Mouse (Mus musculus) induced T-regulatory cell, adult 2 months (primary cell): ENCODE data around the gene Itgb6.

ENCODE experiments used
- DNase-seq: peaks from one replicate; pipeline ENCODE4 v3.0.0-alpha.2; 2012; ENCODE audit warnings: low read depth

The Itgb6 gene

DNA sequence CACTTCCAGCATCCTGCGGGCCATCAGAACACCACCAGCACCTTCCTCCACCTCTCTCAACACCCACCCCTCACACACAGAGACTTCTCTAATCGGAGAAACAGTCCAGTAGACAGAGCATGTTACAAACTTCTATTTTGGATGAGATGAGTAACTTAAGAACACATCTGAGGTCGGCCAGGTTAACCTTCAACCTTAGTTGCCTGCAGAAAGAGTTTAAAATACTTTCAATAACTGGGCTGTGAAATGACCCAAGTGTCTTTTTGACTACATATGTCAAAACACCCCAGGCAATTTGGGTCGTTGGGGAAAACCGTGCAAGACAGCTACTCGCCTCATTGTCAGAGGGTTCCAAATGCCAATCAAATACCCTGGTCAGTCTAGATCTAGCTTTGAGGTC is 10.0 kb downstream of the Itgb6 start:
- no peak for DNase-seq

DNA sequence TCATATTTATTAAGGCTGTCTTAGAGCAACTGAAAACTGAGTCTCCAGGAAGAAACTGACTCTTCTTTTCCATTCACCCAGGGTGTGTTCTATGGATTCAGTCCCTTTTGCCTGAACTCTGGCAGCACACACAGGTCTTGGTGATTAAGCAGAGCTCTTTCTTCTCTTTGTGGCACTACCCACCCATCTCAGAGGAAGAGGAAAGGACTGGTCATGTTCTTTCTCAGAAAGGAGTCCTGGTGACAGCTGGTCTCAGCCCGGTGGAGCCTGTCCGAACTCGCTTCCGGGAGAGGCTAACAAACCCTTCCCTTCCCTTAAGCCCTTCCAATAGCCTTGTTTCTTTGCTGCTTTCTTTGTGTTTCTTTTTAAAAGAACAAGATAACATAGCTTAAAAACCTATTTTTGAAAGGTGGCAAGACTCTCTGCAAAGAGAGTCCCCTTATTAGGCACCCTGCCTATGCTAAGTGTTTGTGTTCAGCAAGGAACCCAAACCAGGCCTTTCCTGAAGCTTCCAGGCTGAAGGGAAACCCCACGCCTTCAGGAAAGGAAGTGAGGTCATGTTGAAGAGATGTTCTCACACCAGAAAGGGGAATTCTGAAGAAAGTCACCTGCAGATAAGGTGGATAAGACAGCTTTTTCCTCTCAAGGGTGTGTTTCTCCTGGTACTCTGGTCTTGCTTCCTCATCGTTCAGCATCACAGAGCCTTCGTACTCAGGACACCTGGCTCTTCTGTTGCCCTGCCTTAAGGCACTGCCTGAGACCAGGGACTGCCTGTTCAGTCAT is 11.2 kb downstream of the Itgb6 start:
- DNase-seq = peak; percentile 13

DNA sequence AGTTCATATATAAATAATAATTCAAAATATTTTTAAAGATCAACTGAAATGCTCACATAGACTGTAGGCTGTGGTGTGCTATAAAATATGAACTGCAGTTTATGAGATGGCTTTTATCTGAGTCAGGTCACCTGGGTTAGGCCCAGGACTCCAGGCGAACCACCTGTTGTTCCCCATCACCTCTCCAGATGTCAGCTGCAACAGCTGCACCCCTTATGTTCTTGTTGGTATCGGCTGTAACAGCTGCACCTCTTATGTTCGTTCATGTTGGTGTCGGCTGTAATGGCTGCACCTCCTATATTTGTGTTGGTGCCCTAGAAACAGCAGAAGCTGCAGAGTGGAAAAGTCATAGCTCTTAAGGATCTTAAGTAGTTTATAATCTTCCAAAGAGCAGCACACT is 12.1 kb downstream of the Itgb6 start:
- no peak for DNase-seq

DNA sequence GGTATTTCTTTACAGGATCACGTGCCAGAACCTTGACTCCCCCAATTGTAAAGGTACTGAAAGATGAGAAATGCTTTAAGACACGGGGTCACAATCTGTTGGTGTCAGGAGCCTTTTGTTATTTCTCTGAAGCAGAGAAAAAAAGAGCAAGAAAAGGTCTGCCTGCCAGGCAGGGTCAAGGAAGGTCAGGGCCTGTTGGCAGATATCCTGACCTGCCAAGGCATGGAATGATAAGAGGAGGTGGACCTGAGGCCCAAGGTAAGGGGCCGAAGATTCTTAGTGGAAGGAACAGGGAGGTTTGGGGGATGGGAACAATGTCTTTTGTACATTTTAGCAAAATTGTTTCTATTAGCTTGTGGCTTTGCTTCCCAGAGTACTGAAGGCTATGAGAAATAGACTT is 13.8 kb downstream of the Itgb6 start:
- DNase-seq = no peak

DNA sequence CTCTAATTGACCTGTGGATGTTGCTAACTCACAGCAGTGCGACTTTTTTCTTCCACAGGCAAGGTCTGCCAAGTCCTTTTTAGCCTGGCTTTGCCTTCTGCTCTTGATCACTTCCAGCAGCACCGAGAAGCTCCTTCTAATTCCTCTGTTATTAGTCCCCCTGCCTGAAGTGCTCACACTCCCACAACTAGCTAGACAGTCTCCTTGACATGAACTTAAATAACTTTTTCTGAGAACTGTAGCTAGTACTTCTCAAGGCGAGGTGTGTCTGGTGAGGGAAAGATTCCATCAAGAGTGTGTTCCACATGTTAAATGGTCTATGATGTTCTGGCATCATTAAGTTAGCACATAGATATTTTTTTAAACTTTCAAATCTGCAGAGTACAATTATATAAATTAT is 15.6 kb downstream of the Itgb6 start:
- no peak for DNase-seq

DNA sequence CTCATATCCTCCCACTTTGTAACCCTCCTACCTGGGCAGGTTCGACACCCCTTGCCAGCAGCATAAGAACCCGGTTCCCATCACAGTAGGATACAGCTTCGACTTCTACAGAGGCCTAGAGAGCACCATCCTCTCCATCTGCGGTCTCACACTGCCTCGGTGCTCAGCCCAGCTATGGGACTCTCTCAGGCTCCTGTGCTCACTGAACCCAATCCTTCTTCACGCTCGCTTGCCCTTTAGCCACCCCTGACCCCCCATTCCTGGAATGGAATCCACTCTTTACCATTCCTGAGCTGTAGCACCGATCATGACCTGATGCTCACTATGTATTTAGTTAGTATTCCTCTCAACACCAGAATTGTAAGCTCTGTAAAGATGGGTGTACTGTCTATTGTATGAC is 17.0 kb downstream of the Itgb6 start:
- DNase-seq = no peak

DNA sequence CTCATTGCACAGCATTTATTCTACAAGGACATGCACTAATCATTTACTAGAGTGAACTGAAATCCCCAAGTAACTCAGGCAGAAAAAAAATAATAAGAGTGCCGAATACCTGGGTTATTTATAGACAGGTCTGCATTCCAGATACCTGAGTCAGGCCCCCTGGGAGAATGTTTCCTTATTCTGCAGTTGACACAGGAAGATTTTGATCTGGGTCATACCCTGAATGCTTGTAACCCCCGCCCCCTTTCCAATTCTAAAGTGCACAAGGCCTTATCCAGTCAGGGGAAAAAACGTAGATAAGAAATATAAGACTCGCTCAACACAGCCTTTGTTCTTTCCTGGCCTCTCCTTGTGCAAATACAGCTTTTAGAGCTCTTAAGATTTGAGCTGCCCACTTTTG is 19.1 kb downstream of the Itgb6 start:
- DNase-seq = no peak

DNA sequence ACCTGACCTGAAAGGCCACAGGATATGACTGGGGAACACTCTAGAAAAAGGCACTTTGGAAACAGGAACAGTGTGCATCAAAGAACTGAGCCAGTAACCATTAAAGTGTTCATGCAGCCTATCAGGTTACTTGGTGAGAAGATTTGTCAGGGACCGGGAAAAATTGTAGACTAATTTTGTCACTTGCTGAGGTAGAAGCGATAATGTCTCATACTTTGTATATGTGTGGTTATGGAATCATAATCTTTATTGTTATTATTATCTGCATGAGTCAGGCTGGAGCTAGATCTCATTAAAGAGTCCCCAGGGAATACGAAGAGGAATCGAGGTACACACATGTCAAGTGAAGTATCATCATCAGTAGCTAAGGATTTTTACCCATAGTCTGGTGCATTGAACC is 21.5 kb downstream of the Itgb6 start:
- DNase-seq = no peak

DNA sequence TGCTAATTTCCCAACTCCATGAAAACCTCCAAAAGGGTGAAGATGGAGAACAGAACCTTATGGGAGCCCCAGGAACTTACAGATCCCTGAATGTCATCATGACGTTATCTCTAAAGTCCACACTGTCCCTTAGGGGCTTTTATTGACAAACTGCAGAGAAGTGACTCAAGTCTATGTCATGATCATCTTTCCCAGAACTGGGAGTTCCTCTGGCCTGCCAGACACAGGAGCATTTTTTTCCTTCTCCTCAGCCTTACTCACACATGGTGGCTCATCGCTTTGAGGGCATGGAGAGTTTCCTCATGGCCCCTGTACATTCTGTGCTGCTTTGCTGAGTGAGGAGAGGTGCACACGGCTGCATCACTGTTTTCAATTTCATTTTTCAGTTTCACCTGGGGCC is 22.4 kb downstream of the Itgb6 start:
- no peak for DNase-seq

DNA sequence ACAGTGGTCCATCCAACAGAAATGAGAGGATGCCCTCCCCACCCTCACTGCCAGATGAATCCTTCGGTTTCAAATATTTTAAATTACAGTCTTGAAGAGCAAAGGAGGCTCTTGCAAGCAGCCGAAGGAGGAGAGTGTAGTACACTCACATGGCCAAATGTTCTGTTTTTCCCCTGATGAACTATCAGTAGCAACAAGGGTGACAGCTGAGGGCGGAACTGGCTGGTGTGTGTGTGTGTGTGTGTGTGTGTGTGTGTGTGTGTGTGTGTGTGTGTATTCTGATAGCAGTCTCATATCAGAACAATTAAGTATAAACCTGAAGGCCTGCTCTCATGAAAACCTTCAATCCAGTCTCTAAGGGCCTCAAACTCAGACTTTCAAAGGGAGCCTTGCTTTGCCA is 22.9 kb downstream of the Itgb6 start:
- DNase-seq = no peak

DNA sequence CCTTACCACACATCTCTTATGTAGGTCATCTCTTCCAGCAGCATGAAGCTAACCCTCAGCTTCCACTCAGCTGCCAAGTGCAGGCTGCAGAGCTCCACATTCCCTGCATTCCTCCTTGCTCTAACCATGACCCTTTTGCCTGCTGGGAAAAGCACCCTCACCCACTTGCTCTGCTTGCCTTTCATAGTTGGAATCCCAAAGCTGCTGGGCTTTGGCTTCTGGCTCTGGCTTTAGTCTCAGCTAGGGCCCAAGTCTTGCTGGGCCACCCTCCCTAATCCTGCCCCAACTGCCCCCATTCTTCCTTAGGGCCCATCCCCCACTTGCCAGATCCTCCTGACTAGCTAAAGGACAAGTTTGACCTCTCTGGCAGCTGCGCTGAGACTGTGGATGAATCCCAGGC is 24.3 kb downstream of the Itgb6 start:
- DNase-seq = no peak

DNA sequence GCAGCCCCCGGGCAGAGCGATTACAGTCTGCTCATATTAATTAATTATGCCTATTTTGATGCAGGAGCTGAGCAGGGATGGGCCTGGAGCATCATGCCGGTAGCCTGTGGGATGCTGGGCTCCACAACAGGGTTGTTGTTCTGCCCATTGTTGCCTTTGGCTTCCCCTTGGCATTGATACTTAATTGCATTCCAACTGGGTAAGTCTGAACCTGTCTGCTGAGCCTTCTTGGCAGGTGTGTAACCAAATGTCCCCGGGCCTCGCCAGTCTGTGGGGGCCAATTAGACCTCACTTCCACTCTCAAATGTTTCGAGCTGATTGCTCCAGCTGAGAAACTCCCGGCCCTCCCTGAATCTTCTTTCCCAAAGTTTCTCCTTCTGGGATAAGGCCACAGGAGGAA is 24.9 kb downstream of the Itgb6 start:
- no peak for DNase-seq

DNA sequence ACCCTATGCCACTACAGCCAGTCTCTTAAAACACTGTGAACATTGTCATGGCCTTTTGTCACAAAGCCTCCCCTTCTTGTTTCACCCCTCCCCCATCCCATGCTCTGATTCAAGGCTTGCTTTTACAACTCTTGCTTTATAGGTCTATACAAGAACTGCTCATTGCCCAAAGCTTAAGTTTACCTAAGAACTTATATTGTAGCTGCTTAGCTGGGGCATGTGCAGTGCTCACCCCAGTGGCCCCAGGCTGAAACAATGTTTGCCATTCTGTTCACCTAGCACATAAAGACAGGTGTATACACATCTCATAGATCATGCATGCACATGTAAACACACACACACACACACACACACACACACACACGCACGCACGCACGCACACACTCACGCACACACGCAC is 25.9 kb downstream of the Itgb6 start:
- no peak for DNase-seq

DNA sequence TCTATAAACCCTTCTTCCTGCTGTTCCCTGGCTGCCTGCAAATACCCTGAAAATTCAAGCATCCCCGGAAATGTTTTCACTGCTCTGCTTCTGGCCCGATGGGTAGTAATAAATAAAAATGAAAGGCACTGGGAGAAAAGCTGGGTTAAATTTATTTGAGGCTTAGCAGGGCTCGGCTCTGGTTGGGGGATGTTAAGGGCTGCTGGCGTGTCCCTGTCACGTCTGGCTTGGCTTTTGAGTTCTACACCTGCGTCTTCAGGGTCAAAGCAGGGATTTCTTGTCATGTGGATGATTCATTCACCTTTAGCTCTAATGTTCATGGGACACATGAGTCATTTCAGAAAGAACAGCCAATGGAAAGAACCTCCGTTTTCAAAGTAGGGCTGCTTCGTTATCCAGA is 26.7 kb downstream of the Itgb6 start:
- no peak for DNase-seq

DNA sequence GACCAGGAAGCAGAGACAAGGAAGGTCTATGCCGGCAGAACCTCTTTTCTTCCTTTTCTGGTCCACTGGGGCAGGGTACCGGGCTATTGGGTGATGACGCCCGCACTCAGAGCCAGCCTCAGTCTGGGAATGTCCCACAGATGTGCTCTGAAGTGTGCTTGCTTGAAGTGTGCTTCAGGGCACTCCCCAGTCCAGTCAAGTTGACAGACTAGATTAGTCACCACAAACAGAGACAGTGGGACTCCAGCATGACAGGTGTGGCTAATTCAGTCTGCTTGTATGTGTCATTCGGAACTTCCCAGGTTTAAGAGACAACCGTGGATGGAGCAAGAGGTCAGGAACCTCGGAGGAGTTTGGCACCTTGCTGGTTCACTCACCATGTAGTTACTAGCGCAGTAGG is 27.9 kb downstream of the Itgb6 start:
- DNase-seq = no peak

DNA sequence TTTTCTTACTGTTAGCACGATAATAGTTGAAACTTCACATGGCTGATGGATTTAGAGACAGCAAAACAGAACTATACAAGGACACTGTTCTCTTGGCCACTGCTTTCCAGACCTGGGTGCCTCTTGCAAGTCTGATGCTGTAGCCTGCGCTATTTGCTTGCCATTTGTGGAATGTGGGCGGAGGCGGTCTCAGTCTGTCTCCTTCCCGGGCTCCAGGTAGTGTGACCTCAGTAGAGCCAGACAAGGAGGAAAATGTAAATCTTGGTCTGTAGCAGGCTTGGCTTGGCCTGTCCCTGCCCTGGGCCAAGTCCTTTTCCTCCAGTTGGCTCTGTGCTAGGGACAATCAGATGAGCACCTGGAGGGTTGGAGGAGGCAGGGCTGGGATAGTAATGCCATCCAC is 30.2 kb downstream of the Itgb6 start:
- no peak for DNase-seq

DNA sequence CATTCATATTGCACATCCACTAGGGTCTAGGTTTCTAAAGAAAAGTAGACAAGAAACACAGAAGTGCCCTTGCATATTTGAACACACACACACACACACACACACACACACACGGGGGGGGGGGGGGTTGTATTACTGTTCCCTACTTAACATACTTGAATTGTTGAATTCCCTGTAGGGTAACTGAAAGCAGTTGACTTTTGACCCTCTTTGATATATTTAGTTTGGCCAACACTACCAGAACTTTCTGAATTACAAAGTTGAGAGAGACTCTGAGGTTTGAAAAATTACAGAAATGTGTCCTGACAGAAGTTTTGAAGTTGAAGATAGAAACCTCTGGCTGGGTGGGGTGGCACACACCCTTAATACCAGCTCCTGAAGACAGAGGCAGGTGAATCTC is 32.2 kb downstream of the Itgb6 start:
- DNase-seq = no peak

DNA sequence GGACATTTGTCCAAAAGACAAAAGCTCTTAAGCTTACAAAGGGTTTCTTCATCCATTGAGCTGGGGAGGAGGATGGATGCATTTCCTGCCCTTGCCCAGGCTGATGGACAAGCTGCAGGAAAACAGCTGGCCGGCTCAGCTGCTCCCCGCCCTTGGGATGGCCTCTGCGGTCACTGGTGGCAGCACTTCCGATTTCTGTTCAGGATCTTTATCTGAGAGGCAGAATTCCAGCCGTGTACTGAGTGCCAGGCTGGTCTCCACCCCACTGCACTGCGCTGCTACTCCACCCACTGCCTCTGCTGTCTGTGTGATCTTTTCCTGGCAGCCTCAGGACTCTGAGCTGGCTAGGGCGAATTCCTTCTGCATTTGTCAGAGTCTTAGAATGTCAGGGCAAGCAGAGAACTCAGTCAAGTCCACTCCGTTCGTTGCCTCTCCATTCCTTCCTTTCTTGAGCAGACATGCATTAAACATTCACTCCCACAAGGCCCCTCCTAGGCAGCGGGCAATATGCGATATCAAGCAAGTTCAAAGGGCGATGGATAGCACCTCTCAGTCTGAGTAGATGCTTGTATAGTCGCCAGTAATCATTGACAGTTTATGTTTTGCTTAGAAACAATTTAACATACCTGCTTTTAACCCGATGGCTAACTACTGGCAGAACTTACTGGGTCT is 33.4 kb downstream of the Itgb6 start:
- DNase-seq = no peak

DNA sequence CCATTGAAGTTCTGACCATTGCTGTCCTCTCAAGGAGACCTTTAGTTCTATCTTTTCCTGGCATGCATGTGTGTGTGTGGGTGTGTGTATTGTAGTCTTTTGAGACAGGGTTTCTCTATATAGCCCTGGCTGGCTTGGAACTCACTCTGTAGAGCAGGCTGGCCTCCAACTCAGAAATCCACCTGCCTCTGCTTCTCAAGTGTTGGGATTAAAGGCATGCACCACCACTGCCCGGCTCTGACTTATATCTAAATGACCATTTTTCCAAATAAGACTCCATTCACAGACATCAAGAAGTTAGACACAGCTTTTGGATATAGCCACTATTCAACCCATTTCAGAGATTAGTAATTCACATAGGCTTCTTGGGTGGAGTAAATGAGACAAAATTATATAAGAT is 34.3 kb downstream of the Itgb6 start:
- no peak for DNase-seq

DNA sequence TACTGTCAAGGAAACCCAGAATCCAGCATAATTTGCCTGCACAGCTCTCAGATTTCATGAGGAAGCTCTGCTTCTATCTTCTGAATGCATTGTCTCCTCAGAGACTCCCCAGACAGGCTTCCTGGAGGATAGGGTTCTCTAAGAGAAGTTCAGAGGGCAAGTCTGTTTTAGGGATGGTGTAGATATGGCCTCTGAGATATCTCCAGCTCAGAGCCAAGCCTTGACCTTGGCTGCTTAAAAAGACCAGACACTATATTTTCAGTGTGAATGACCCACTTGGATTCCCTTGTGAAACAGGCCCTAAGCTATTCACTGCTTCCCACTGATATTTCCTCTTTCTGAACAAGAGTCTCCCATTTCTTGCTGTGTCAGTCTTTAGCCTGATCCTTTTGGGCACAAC is 36.5 kb downstream of the Itgb6 start:
- DNase-seq = no peak

DNA sequence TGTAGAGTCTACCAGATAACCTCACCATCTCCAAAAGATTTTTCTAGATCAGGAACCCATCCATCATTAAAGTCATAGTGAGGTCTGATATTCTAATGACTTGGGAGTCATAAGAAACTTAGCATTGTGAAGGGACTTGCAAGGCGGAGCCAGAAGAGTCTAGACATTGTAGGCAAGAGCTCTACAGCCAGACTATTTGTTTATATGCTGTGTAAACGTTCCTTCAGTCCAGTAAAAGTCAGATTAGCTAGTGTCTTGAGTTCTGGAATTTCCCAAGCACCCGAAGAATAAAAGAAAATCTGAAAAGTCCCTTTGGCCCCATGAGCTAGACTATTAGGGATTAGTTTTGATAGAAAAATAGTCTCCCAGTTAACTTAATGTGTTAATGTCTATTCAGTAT is 38.3 kb downstream of the Itgb6 start:
- no peak for DNase-seq

DNA sequence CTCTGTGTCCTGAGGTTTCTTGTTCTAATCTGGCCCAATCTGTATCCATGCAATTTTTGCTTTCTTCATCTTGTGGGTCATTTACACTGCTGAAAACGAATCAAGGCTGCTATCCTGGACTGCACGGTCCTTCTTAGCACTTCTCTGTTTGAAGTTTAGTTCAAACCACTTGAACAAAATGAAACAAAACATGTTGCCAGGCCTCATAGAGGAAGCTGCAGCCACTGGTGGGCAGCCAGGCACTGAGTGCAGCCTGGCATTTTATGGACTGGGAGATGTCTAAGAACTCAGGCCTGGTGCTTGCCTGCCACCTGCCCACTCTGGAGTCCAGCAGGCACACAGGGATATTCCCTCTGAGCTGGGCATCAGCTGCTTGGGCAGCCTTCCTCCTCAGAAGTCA is 39.9 kb downstream of the Itgb6 start:
- DNase-seq = no peak

DNA sequence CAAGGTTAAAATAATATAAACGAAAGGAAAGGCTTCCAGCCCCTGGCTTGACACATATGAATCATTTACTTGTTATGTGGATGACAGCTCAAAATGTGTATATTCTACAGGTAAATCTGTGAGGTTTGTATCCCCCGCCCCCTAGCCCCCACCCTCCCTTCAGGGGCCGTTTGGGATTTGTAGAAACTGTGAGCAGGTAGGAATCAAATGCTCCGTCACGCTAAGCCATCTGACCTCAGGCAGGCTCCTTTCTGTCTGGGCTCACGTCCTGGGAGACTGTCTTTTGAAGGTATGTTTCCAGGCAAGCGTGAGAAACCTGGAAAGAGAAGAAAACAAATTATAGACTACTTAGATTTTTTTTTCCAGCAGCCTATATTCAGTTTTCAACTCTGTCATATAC is 48.0 kb downstream of the Itgb6 start:
- DNase-seq = no peak
